Mouse (Mus musculus) testis, adult 2 months (tissue): Measurements from ENCODE around the gene Porcn.

Experiments used
- CTCF ChIP-seq: fragments of 200-500 bp; IDR thresholded peaks from 2 replicates; pipeline ENCODE4 v1.5.1; 2012; ENCODE audit warnings: low read depth, mild to moderate bottlenecking, inconsistent platforms, low read length, moderate library complexity; ENCODE audit not compliant: control insufficient read depth, insufficient read depth, insufficient replicate concordance
- POLR2A ChIP-seq: fragments of 200-500 bp; IDR thresholded peaks from 2 replicates; pipeline ENCODE4 v1.6.1; 2012; ENCODE audit warnings: low read depth, mild to moderate bottlenecking, inconsistent platforms, low read length, moderate library complexity; ENCODE audit not compliant: control insufficient read depth

- TF ChIP-seq CTCF: no peak
- no peak for TF ChIP-seq POLR2A
Observed at GRCm38 (mm10) chrX:8253711-8254110, 47.4 kb upstream of the Porcn start.
